Mouse (Mus musculus): Measurements from ENCODE around the gene Ovol2.
A peak's percentile ranks its signal among the peaks of the same experiment; 100 is the strongest.
"Not testable (repeated sequence)": the region's sequence is repeated elsewhere in the genome, so short reads cannot be mapped to it uniquely, and the experiment has no call there.

The Ovol2 gene

GRCm38 (mm10) chr2:144331401-144332302 is at the start of gene Ovol2:
TSS of gene Ovol2 (minus strand) at chr2:144332146.
- DNase-seq = peak; percentile 77

GRCm38 (mm10) chr2:144381741-144382140 is 49.8 kb upstream of the Ovol2 start:
- no peak for DNase-seq

- no peak for DNase-seq
Observed at GRCm38 (mm10) chr2:144381293-144381692, 49.3 kb upstream of the Ovol2 start.

GRCm38 (mm10) chr2:144375063-144375703 is 43.2 kb upstream of the Ovol2 start:
- DNase-seq = no peak

- no peak for DNase-seq
Observed at GRCm38 (mm10) chr2:144373063-144373462, 41.1 kb upstream of the Ovol2 start.

GRCm38 (mm10) chr2:144371566-144371965 is 39.6 kb upstream of the Ovol2 start:
- DNase-seq = no peak

GRCm38 (mm10) chr2:144369511-144369910 is 37.6 kb upstream of the Ovol2 start:
- DNase-seq = no peak

- DNase-seq = no peak
Observed at GRCm38 (mm10) chr2:144369020-144369421, 37.1 kb upstream of the Ovol2 start.

GRCm38 (mm10) chr2:144368400-144369019 is 36.6 kb upstream of the Ovol2 start, which contains the start of the genes Kat14 and Pet117:
TSS of gene Kat14 (plus strand) at chr2:144368983.
TSS of gene Pet117 (plus strand) at chr2:144368996.
- peak; percentile 97 for DNase-seq

GRCm38 (mm10) chr2:144352843-144353242 is 20.9 kb upstream of the Ovol2 start:
- DNase-seq = no peak

GRCm38 (mm10) chr2:144348525-144348924 is 16.6 kb upstream of the Ovol2 start:
- DNase-seq = no peak

- no peak for DNase-seq
Observed at GRCm38 (mm10) chr2:144343158-144343557, 11.2 kb upstream of the Ovol2 start.

GRCm38 (mm10) chr2:144338149-144338548 is 6.2 kb upstream of the Ovol2 start:
- DNase-seq = not testable (repeated sequence)

GRCm38 (mm10) chr2:144337701-144338100 is 5.8 kb upstream of the Ovol2 start:
- DNase-seq = no peak

GRCm38 (mm10) chr2:144337230-144337629 is 5.3 kb upstream of the Ovol2 start:
- DNase-seq = no peak

GRCm38 (mm10) chr2:144333138-144333842 is 1.3 kb upstream of the Ovol2 start:
- DNase-seq = peak; percentile 20

GRCm38 (mm10) chr2:144332486-144332885 is 540 bp upstream of the Ovol2 start:
- no peak for DNase-seq

- peak; percentile 69 for DNase-seq
Observed at GRCm38 (mm10) chr2:144330960-144331371, 980 bp downstream of the Ovol2 start.

- DNase-seq = peak; percentile 62
Observed at GRCm38 (mm10) chr2:144330352-144330959, 1.5 kb downstream of the Ovol2 start.

- DNase-seq = peak; percentile 27
Observed at GRCm38 (mm10) chr2:144329937-144330336, 2.0 kb downstream of the Ovol2 start.

- no peak for DNase-seq
Observed at GRCm38 (mm10) chr2:144329451-144329850, 2.5 kb downstream of the Ovol2 start.

- DNase-seq = no peak
Observed at GRCm38 (mm10) chr2:144324218-144324617, 7.7 kb downstream of the Ovol2 start.

Data from kidney, adult 18-20 months (tissue).